Mouse (Mus musculus): ENCODE results near the gene Pde4d. TPM values are rescaled to one million over a fixed set of nuclear protein-coding genes. Genes with fewer than 3 reads are reported as not detected.

The Pde4d gene
- polyA plus RNA-seq, 1 experiment from 2014 or later = 12.4 TPM

- peak; percentile 53; the same call in 1 of the 2 replicates for ATAC-seq (ENCODE audit: low FRiP score, low read depth)
- Histone ChIP-seq H3K9me3 (no peaks in the 10 kb centered on the region), H3K27me3 (replicated peaks) (no peaks in the 10 kb centered on the region), H3K9ac (no peak overlapping the region), H3K36me3 (no peaks in the 10 kb centered on the region), H3K27ac (no peak overlapping the region), H3K4me1 (peaks cover 5% of the 10 kb centered on the region; the same call in 1 of the 2 replicates), H3K4me3 (no peak overlapping the region), H3K4me2 (replicated peaks) (no peak overlapping the region)
- 43% methylated on average over 2 of the region's 2 CpGs for WGBS
Measured at GRCm38 (mm10) chr13:108905121-108905520, 455.4 kb downstream of the Pde4d start.

- Histone ChIP-seq H3K9ac (no peak overlapping the region), H3K27me3 (replicated peaks) (no peaks in the 10 kb centered on the region), H3K9me3 (no peaks in the 10 kb centered on the region), H3K36me3 (no peaks in the 10 kb centered on the region), H3K4me3 (no peak overlapping the region), H3K4me1 (peaks cover 5% of the 10 kb centered on the region; the same call in 1 of the 2 replicates), H3K4me2 (replicated peaks) (no peak overlapping the region), H3K27ac (no peak overlapping the region)
- WGBS = 90% methylated on average over 2 of the region's 2 CpGs
- ATAC-seq (ENCODE audit: low FRiP score, low read depth) = no peak
Measured at GRCm38 (mm10) chr13:108909193-108909592, 459.4 kb downstream of the Pde4d start.

GRCm38 (mm10) chr13:108914626-108915025 lies 464.9 kb downstream of the Pde4d start:
- H3K4me3 ChIP-seq = no peak overlapping the region
- no peaks in the 10 kb centered on the region for H3K36me3 ChIP-seq
- no peaks in the 10 kb centered on the region for H3K9me3 ChIP-seq
- no peaks in the 10 kb centered on the region for H3K4me1 ChIP-seq
- no peak overlapping the region for H3K27ac ChIP-seq
- no peaks in the 10 kb centered on the region for H3K27me3 ChIP-seq (replicated peaks)
- 81% methylated on average over 3 of the region's 3 CpGs for WGBS
- no peak for ATAC-seq (ENCODE audit: low FRiP score, low read depth)
- H3K9ac ChIP-seq = no peak overlapping the region
- H3K4me2 ChIP-seq (replicated peaks) = no peak overlapping the region

GRCm38 (mm10) chr13:108921146-108921545 lies 471.4 kb downstream of the Pde4d start:
- H3K4me3 ChIP-seq = no peak overlapping the region
- ATAC-seq (ENCODE audit: low FRiP score, low read depth) = no peak
- no peak overlapping the region for H3K4me2 ChIP-seq (replicated peaks)
- H3K27ac ChIP-seq = no peak overlapping the region
- no peak overlapping the region for H3K9ac ChIP-seq
- no peaks in the 10 kb centered on the region for H3K36me3 ChIP-seq
- H3K27me3 ChIP-seq (replicated peaks) = no peaks in the 10 kb centered on the region
- 86% methylated on average over 4 of the region's 4 CpGs for WGBS
- no peaks in the 10 kb centered on the region for H3K4me1 ChIP-seq
- no peaks in the 10 kb centered on the region for H3K9me3 ChIP-seq

- H3K27ac ChIP-seq = no peak overlapping the region
- no peaks in the 10 kb centered on the region for H3K4me1 ChIP-seq
- 92% methylated on average over 3 of the region's 3 CpGs for WGBS
- H3K9me3 ChIP-seq = no peaks in the 10 kb centered on the region
- no peak for ATAC-seq (ENCODE audit: low FRiP score, low read depth)
- no peak overlapping the region for H3K9ac ChIP-seq
- no peaks in the 10 kb centered on the region for H3K36me3 ChIP-seq
- H3K4me2 ChIP-seq (replicated peaks) = no peak overlapping the region
- no peaks in the 10 kb centered on the region for H3K27me3 ChIP-seq (replicated peaks)
- H3K4me3 ChIP-seq = no peak overlapping the region
Measured at GRCm38 (mm10) chr13:108934854-108935253, 485.1 kb downstream of the Pde4d start.

- H3K36me3 ChIP-seq = no peaks in the 10 kb centered on the region
- no peaks in the 10 kb centered on the region for H3K27me3 ChIP-seq (replicated peaks)
- ATAC-seq (ENCODE audit: low FRiP score, low read depth) = no peak
- H3K4me3 ChIP-seq = no peak overlapping the region
- H3K9ac ChIP-seq = no peak overlapping the region
- 67% methylated on average over 2 of the region's 2 CpGs for WGBS
- H3K4me2 ChIP-seq (replicated peaks) = no peak overlapping the region
- H3K9me3 ChIP-seq = peaks cover 8% of the 10 kb centered on the region; the same call in 1 of the 2 replicates
- H3K4me1 ChIP-seq = no peaks in the 10 kb centered on the region
- no peak overlapping the region for H3K27ac ChIP-seq
Measured at GRCm38 (mm10) chr13:108937272-108937671, 487.5 kb downstream of the Pde4d start.

GRCm38 (mm10) chr13:108952911-108953310 lies 503.2 kb downstream of the Pde4d start:
- ATAC-seq (ENCODE audit: low FRiP score, low read depth) = no peak
- Histone ChIP-seq H3K4me3 (no peak overlapping the region), H3K9me3 (no peaks in the 10 kb centered on the region), H3K27me3 (replicated peaks) (no peaks in the 10 kb centered on the region), H3K4me2 (replicated peaks) (no peak overlapping the region), H3K4me1 (no peaks in the 10 kb centered on the region), H3K36me3 (no peaks in the 10 kb centered on the region), H3K9ac (no peak overlapping the region), H3K27ac (no peak overlapping the region)
- WGBS = 85% methylated on average over 1 of the region's 1 CpGs

- Histone ChIP-seq H3K27me3 (replicated peaks) (no peaks in the 10 kb centered on the region), H3K4me1 (no peaks in the 10 kb centered on the region), H3K9ac (no peak overlapping the region), H3K36me3 (no peaks in the 10 kb centered on the region), H3K4me2 (replicated peaks) (no peak overlapping the region), H3K9me3 (no peaks in the 10 kb centered on the region), H3K4me3 (no peak overlapping the region), H3K27ac (no peak overlapping the region)
- 88% methylated on average over 4 of the region's 4 CpGs for WGBS
- ATAC-seq (ENCODE audit: low FRiP score, low read depth) = no peak
Measured at GRCm38 (mm10) chr13:108956059-108956458, 506.3 kb downstream of the Pde4d start.

GRCm38 (mm10) chr13:108964056-108964455 lies 514.3 kb downstream of the Pde4d start:
- H3K4me3 ChIP-seq = no peak overlapping the region
- 86% methylated on average over 2 of the region's 2 CpGs for WGBS
- no peaks in the 10 kb centered on the region for H3K36me3 ChIP-seq
- ATAC-seq (ENCODE audit: low FRiP score, low read depth) = no peak
- H3K9me3 ChIP-seq = no peaks in the 10 kb centered on the region
- H3K4me1 ChIP-seq = no peaks in the 10 kb centered on the region
- no peaks in the 10 kb centered on the region for H3K27me3 ChIP-seq (replicated peaks)
- H3K27ac ChIP-seq = no peak overlapping the region
- no peak overlapping the region for H3K9ac ChIP-seq
- no peak overlapping the region for H3K4me2 ChIP-seq (replicated peaks)

- Histone ChIP-seq H3K4me2 (replicated peaks) (no peak overlapping the region), H3K4me1 (no peaks in the 10 kb centered on the region), H3K27ac (no peak overlapping the region), H3K36me3 (no peaks in the 10 kb centered on the region), H3K9me3 (no peaks in the 10 kb centered on the region), H3K4me3 (no peak overlapping the region), H3K27me3 (replicated peaks) (no peaks in the 10 kb centered on the region), H3K9ac (no peak overlapping the region)
- 88% methylated on average over 1 of the region's 1 CpGs for WGBS
- ATAC-seq (ENCODE audit: low FRiP score, low read depth) = no peak
Measured at GRCm38 (mm10) chr13:108981144-108981543, 531.4 kb downstream of the Pde4d start.

GRCm38 (mm10) chr13:108998739-108999138 lies 549.0 kb downstream of the Pde4d start:
- H3K4me3 ChIP-seq = no peak overlapping the region
- no peaks in the 10 kb centered on the region for H3K9me3 ChIP-seq
- H3K4me1 ChIP-seq = no peaks in the 10 kb centered on the region
- H3K9ac ChIP-seq = no peak overlapping the region
- ATAC-seq (ENCODE audit: low FRiP score, low read depth) = 0 out of 2 replicates have a peak, but pooled peaks have one; percentile 13
- H3K27ac ChIP-seq = no peak overlapping the region
- H3K27me3 ChIP-seq (replicated peaks) = no peaks in the 10 kb centered on the region
- H3K36me3 ChIP-seq = no peaks in the 10 kb centered on the region
- H3K4me2 ChIP-seq (replicated peaks) = no peak overlapping the region
- 66% methylated on average over 2 of the region's 2 CpGs for WGBS

- WGBS = 54% methylated on average over 1 of the region's 1 CpGs
- no peaks in the 10 kb centered on the region for H3K4me1 ChIP-seq
- H3K9ac ChIP-seq = no peak overlapping the region
- no peak overlapping the region for H3K4me2 ChIP-seq (replicated peaks)
- ATAC-seq (ENCODE audit: low FRiP score, low read depth) = no peak
- H3K27ac ChIP-seq = no peak overlapping the region
- no peaks in the 10 kb centered on the region for H3K9me3 ChIP-seq
- no peak overlapping the region for H3K4me3 ChIP-seq
- H3K27me3 ChIP-seq (replicated peaks) = no peaks in the 10 kb centered on the region
- no peaks in the 10 kb centered on the region for H3K36me3 ChIP-seq
Measured at GRCm38 (mm10) chr13:109024703-109025102, 575.0 kb downstream of the Pde4d start.

- H3K4me2 ChIP-seq (replicated peaks) = no peak overlapping the region
- H3K9ac ChIP-seq = no peak overlapping the region
- 72% methylated on average over 7 of the region's 7 CpGs for WGBS
- no peak overlapping the region for H3K4me3 ChIP-seq
- no peaks in the 10 kb centered on the region for H3K9me3 ChIP-seq
- H3K27ac ChIP-seq = no peak overlapping the region
- no peak for ATAC-seq (ENCODE audit: low FRiP score, low read depth)
- no peaks in the 10 kb centered on the region for H3K36me3 ChIP-seq
- H3K27me3 ChIP-seq (replicated peaks) = no peaks in the 10 kb centered on the region
- H3K4me1 ChIP-seq = no peaks in the 10 kb centered on the region
Measured at GRCm38 (mm10) chr13:109047126-109047525, 597.4 kb downstream of the Pde4d start.
